Mouse (Mus musculus) gastrocnemius, postnatal 10 days (tissue): ENCODE data around the gene Krt10. TPM values are rescaled to one million over a fixed set of nuclear protein-coding genes. Genes with fewer than 3 reads are reported as not detected.
A peak's percentile ranks its signal among the peaks of the same experiment; 100 is the strongest.

Source experiments
- DNase-seq: peaks from one replicate; pipeline ENCODE4 v3.0.0; 2021; ENCODE audit warnings: mixed read lengths
- long read RNA-seq, 2 experiments: library from polyadenylated mRNA; stranded (forward); transcript quantifications; one replicate each; pipeline ENCODE4 v2.0.0; 2021
- total RNA-seq, 2 experiments: library from RNA; stranded (reverse); gene quantifications; 2 replicates each; pipeline ENCODE4 v1.2.3; 2021

Krt10 gene
- total RNA-seq = 1 to 10 TPM; 5.6 to 6.6 TPM
- long read RNA-seq, experiment 1, partial matches to known transcripts = 7 of 8 reads
- long read RNA-seq, experiment 1, other reads (novel, unspliced or antisense) = 0 of 8 reads
- long read RNA-seq, experiment 2, partial matches to known transcripts = 5 of 5 reads
- long read RNA-seq, experiment 2, other reads (novel, unspliced or antisense) = 0 of 5 reads

GRCm38 (mm10) chr11:99389264-99389663 lies at the start of gene Krt10:
TSS of gene Krt10 (minus strand) at chr11:99389364.
- DNase-seq = no peak

- no peak for DNase-seq
Measured at GRCm38 (mm10) chr11:99437972-99438371, 48.8 kb upstream of the Krt10 start, which contains the start of gene Krt20. TSS of gene Krt20 (minus strand) at chr11:99438150.

GRCm38 (mm10) chr11:99436625-99437024 lies 47.5 kb upstream of the Krt10 start:
- DNase-seq = no peak

GRCm38 (mm10) chr11:99430670-99431069 lies 41.5 kb upstream of the Krt10 start:
- DNase-seq = no peak

- no peak for DNase-seq
Measured at GRCm38 (mm10) chr11:99422159-99422558, 33.0 kb upstream of the Krt10 start, which contains the start of gene Krt12. TSS of gene Krt12 (minus strand) at chr11:99422259.

- DNase-seq = no peak
Measured at GRCm38 (mm10) chr11:99420586-99420985, 31.4 kb upstream of the Krt10 start.

- no peak for DNase-seq
Measured at GRCm38 (mm10) chr11:99417819-99418218, 28.7 kb upstream of the Krt10 start.

- no peak for DNase-seq
Measured at GRCm38 (mm10) chr11:99416902-99417301, 27.7 kb upstream of the Krt10 start.

- no peak for DNase-seq
Measured at GRCm38 (mm10) chr11:99414463-99415147, 25.4 kb upstream of the Krt10 start.

- peak; percentile 39 for DNase-seq
Measured at GRCm38 (mm10) chr11:99413247-99413646, 24.1 kb upstream of the Krt10 start.

GRCm38 (mm10) chr11:99406186-99406585 lies 17.0 kb upstream of the Krt10 start:
- DNase-seq = no peak

GRCm38 (mm10) chr11:99399956-99400549 lies 10.9 kb upstream of the Krt10 start:
- no peak for DNase-seq

- DNase-seq = no peak
Measured at GRCm38 (mm10) chr11:99398832-99399231, 9.7 kb upstream of the Krt10 start.

- DNase-seq = no peak
Measured at GRCm38 (mm10) chr11:99398084-99398483, 8.9 kb upstream of the Krt10 start.

GRCm38 (mm10) chr11:99396661-99397060 lies 7.5 kb upstream of the Krt10 start:
- DNase-seq = no peak

GRCm38 (mm10) chr11:99396034-99396433 lies 6.9 kb upstream of the Krt10 start:
- no peak for DNase-seq

- DNase-seq = no peak
Measured at GRCm38 (mm10) chr11:99392492-99392891, 3.3 kb upstream of the Krt10 start.

- DNase-seq = no peak
Measured at GRCm38 (mm10) chr11:99391375-99391774, 2.2 kb upstream of the Krt10 start.

- no peak for DNase-seq
Measured at GRCm38 (mm10) chr11:99390866-99391265, 1.7 kb upstream of the Krt10 start.

GRCm38 (mm10) chr11:99388661-99389060 lies 503 bp downstream of the Krt10 start:
- no peak for DNase-seq

- DNase-seq = peak; percentile 90
Measured at GRCm38 (mm10) chr11:99385813-99386721, 3.1 kb downstream of the Krt10 start.

GRCm38 (mm10) chr11:99379568-99379967 lies 9.6 kb downstream of the Krt10 start:
- DNase-seq = peak; percentile 78
